Mouse (Mus musculus): Measurements from ENCODE around the gene Dpy19l2. TPM values are rescaled to one million over a fixed set of nuclear protein-coding genes. Genes with fewer than 3 reads are reported as not detected.
A peak's percentile ranks its signal among the peaks of the same experiment; 100 is the strongest.
"Not testable (repeated sequence)": the region's sequence is repeated elsewhere in the genome, so short reads cannot be mapped to it uniquely, and the experiment has no call there.

Dpy19l2 gene
- total RNA-seq (2014; rRNA removed): 0.90 and 1.7 TPM in 2 replicates
- 0.75 and 0.98 TPM in 2 replicates for polyA plus RNA-seq (2015; fragmentation: Nextera tagmentation; extraction: Ambion mirVana)

- Histone ChIP-seq H3K36me3 (ENCODE audit: insufficient read depth, low read length) (no peaks in the 10 kb centered on the region), H3K9me3 (ENCODE audit: low read length) (no peaks in the 10 kb centered on the region), H3K27me3 (ENCODE audit: insufficient read depth, low read length) (no peaks in the 10 kb centered on the region), H3K27ac (ENCODE audit: low read depth, low read length) (0 out of 2 replicates have a peak within 1 kb of the TSS, but pooled peaks have one; percentile 12), H3K4me3 (ENCODE audit: low read depth, low read length) (peak within 1 kb of the TSS; percentile 50), H3K4me1 (ENCODE audit: insufficient read depth, low read length) (0 out of 2 replicates have a peak, but pooled peaks cover 3% of the 10 kb centered on the region), H3K4me2 (ENCODE audit: low read depth, low read length, poor library complexity, severe bottlenecking) (peak within 1 kb of the TSS; percentile 97), H3K9ac (replicated peaks; ENCODE audit: low read length, poor library complexity, severe bottlenecking) (peak within 1 kb of the TSS; percentile 51)
- TF ChIP-seq CTCF (IDR thresholded peaks at IDR 0.05): no peak
- DNase-seq (ENCODE audit: low spot score): peak; percentile 37
- WGBS: under 1% methylated on average over 45 of the region's 45 CpGs
- ATAC-seq (ENCODE audit: low FRiP score): peak; percentile 92
These were observed at the start of gene Dpy19l2 for GRCm38 (mm10) chr9:24695700-24696404. Gene Dpy19l2, minus strand, starts transcription at chr9:24696293.

- Histone ChIP-seq H3K4me3 (ENCODE audit: low read depth, low read length) (no peak overlapping the region), H3K4me2 (ENCODE audit: low read depth, low read length, poor library complexity, severe bottlenecking) (no peak overlapping the region), H3K27ac (ENCODE audit: low read depth, low read length) (no peak overlapping the region), H3K36me3 (ENCODE audit: insufficient read depth, low read length) (no peaks in the 10 kb centered on the region), H3K9ac (replicated peaks; ENCODE audit: low read length, poor library complexity, severe bottlenecking) (no peak overlapping the region), H3K27me3 (ENCODE audit: insufficient read depth, low read length) (no peaks in the 10 kb centered on the region), H3K4me1 (ENCODE audit: insufficient read depth, low read length) (no peaks in the 10 kb centered on the region), H3K9me3 (ENCODE audit: low read length) (no peaks in the 10 kb centered on the region)
- ATAC-seq (ENCODE audit: low FRiP score) (no peak), DNase-seq (ENCODE audit: low spot score) (no peak)
- 94% methylated on average over 5 of the region's 5 CpGs for WGBS
- TF ChIP-seq CTCF (IDR thresholded peaks at IDR 0.05): no peak
These were observed 48.9 kb upstream of the Dpy19l2 start for GRCm38 (mm10) chr9:24744958-24745357.

GRCm38 (mm10) chr9:24701246-24701645, 5.2 kb upstream of the Dpy19l2 start:
- ATAC-seq (ENCODE audit: low FRiP score): no peak
- Histone ChIP-seq H3K4me3 (ENCODE audit: low read depth, low read length) (no peak overlapping the region), H3K27ac (ENCODE audit: low read depth, low read length) (no peak overlapping the region), H3K4me1 (ENCODE audit: insufficient read depth, low read length) (0 out of 2 replicates have a peak, but pooled peaks cover under 1% of the 10 kb centered on the region), H3K36me3 (ENCODE audit: insufficient read depth, low read length) (no peaks in the 10 kb centered on the region), H3K9ac (replicated peaks; ENCODE audit: low read length, poor library complexity, severe bottlenecking) (no peak overlapping the region), H3K4me2 (ENCODE audit: low read depth, low read length, poor library complexity, severe bottlenecking) (no peak overlapping the region), H3K27me3 (ENCODE audit: insufficient read depth, low read length) (no peaks in the 10 kb centered on the region), H3K9me3 (ENCODE audit: low read length) (no peaks in the 10 kb centered on the region)
- TF ChIP-seq CTCF (IDR thresholded peaks at IDR 0.05): peak; percentile 67
- peak; percentile 40 for DNase-seq (ENCODE audit: low spot score)

GRCm38 (mm10) chr9:24696405-24696778, 299 bp upstream of the Dpy19l2 start:
- H3K9me3 ChIP-seq (ENCODE audit: low read length): no peaks in the 10 kb centered on the region
- H3K27me3 ChIP-seq (ENCODE audit: insufficient read depth, low read length): no peaks in the 10 kb centered on the region
- 17% methylated on average over 9 of the region's 9 CpGs for WGBS
- no peak for DNase-seq (ENCODE audit: low spot score)
- H3K4me2 ChIP-seq (ENCODE audit: low read depth, low read length, poor library complexity, severe bottlenecking): peak overlapping the region; percentile 97
- no peaks in the 10 kb centered on the region for H3K36me3 ChIP-seq (ENCODE audit: insufficient read depth, low read length)
- no peak for TF ChIP-seq CTCF (IDR thresholded peaks at IDR 0.05)
- ATAC-seq (ENCODE audit: low FRiP score): peak; percentile 8; the same call in 1 of the 2 replicates
- H3K27ac ChIP-seq (ENCODE audit: low read depth, low read length): no peak overlapping the region
- peak overlapping the region; percentile 50 for H3K4me3 ChIP-seq (ENCODE audit: low read depth, low read length)
- 0 out of 2 replicates have a peak, but pooled peaks cover 3% of the 10 kb centered on the region for H3K4me1 ChIP-seq (ENCODE audit: insufficient read depth, low read length)
- H3K9ac ChIP-seq (replicated peaks; ENCODE audit: low read length, poor library complexity, severe bottlenecking): no peak overlapping the region

- WGBS: 94% methylated on average over 2 of the region's 2 CpGs
- not testable (repeated sequence) for ATAC-seq (ENCODE audit: low FRiP score)
These were observed 58.8 kb downstream of the Dpy19l2 start for GRCm38 (mm10) chr9:24637341-24637740.

GRCm38 (mm10) chr9:24624896-24625295, 71.2 kb downstream of the Dpy19l2 start, which contains the start of gene Cypt4:
Gene Cypt4, plus strand, starts transcription at chr9:24625196.
- ATAC-seq (ENCODE audit: low FRiP score) (no peak), DNase-seq (ENCODE audit: low spot score) (no peak)
- no peak within 1 kb of the TSS for H3K4me2 ChIP-seq (ENCODE audit: low read depth, low read length, poor library complexity, severe bottlenecking)
- no peaks in the 10 kb centered on the region for H3K9me3 ChIP-seq (ENCODE audit: low read length)
- H3K4me3 ChIP-seq (ENCODE audit: low read depth, low read length): no peak within 1 kb of the TSS
- no peak for TF ChIP-seq CTCF (IDR thresholded peaks at IDR 0.05)
- H3K27me3 ChIP-seq (ENCODE audit: insufficient read depth, low read length): no peaks in the 10 kb centered on the region
- no peaks in the 10 kb centered on the region for H3K4me1 ChIP-seq (ENCODE audit: insufficient read depth, low read length)
- no peaks in the 10 kb centered on the region for H3K36me3 ChIP-seq (ENCODE audit: insufficient read depth, low read length)
- H3K9ac ChIP-seq (replicated peaks; ENCODE audit: low read length, poor library complexity, severe bottlenecking): no peak within 1 kb of the TSS
- WGBS: 97% methylated on average over 5 of the region's 5 CpGs
- H3K27ac ChIP-seq (ENCODE audit: low read depth, low read length): no peak within 1 kb of the TSS

More at GRCm38 (mm10) chr9:24637341-24637740, 58.8 kb downstream of the Dpy19l2 start:
- H3K36me3 ChIP-seq (ENCODE audit: insufficient read depth, low read length); H3K4me2 ChIP-seq (ENCODE audit: low read depth, low read length, poor library complexity, severe bottlenecking); H3K27ac ChIP-seq (ENCODE audit: low read depth, low read length); H3K4me1 ChIP-seq (ENCODE audit: insufficient read depth, low read length); DNase-seq (ENCODE audit: low spot score); H3K9ac ChIP-seq (replicated peaks; ENCODE audit: low read length, poor library complexity, severe bottlenecking); H3K4me3 ChIP-seq (ENCODE audit: low read depth, low read length); H3K9me3 ChIP-seq (ENCODE audit: low read length); H3K27me3 ChIP-seq (ENCODE audit: insufficient read depth, low read length): not testable (repeated sequence)
